Mouse (Mus musculus): ENCODE results near the gene Arid1a. TPM values are rescaled to one million over a fixed set of nuclear protein-coding genes. Genes with fewer than 3 reads are reported as not detected.
A peak's percentile ranks its signal among the peaks of the same experiment; 100 is the strongest.

Arid1a gene
- 30.5 and 35.0 TPM in 2 replicates for polyA plus RNA-seq (2015; fragmentation: Nextera tagmentation; extraction: Ambion mirVana)

- peak within 1 kb of the TSS; percentile 100 for H3K27ac ChIP-seq (ENCODE audit: low read length)
- H3K4me1 ChIP-seq (ENCODE audit: insufficient read depth, low read length): peaks cover 17% of the 10 kb centered on the region
- peak; percentile 64 for ATAC-seq (ENCODE audit: low FRiP score, low TSS enrichment)
- no peaks in the 10 kb centered on the region for H3K27me3 ChIP-seq (ENCODE audit: insufficient read depth, low read length)
- H3K9ac ChIP-seq (replicated peaks; ENCODE audit: low read length): peak within 1 kb of the TSS; percentile 100
- under 1% methylated on average over 40 of the region's 40 CpGs for WGBS
- H3K4me2 ChIP-seq (replicated peaks; ENCODE audit: low read depth, low read length): peak within 1 kb of the TSS; percentile 87
- H3K36me3 ChIP-seq (ENCODE audit: insufficient read depth, low read length): no peaks in the 10 kb centered on the region
- H3K9me3 ChIP-seq (ENCODE audit: low read length): no peaks in the 10 kb centered on the region
- peak within 1 kb of the TSS; percentile 100 for H3K4me3 ChIP-seq (ENCODE audit: low read length)
These were observed at the start of gene Arid1a for GRCm38 (mm10) chr4:133756514-133757268. Arid1a (minus strand) TSS chr4:133756769.

DNA sequence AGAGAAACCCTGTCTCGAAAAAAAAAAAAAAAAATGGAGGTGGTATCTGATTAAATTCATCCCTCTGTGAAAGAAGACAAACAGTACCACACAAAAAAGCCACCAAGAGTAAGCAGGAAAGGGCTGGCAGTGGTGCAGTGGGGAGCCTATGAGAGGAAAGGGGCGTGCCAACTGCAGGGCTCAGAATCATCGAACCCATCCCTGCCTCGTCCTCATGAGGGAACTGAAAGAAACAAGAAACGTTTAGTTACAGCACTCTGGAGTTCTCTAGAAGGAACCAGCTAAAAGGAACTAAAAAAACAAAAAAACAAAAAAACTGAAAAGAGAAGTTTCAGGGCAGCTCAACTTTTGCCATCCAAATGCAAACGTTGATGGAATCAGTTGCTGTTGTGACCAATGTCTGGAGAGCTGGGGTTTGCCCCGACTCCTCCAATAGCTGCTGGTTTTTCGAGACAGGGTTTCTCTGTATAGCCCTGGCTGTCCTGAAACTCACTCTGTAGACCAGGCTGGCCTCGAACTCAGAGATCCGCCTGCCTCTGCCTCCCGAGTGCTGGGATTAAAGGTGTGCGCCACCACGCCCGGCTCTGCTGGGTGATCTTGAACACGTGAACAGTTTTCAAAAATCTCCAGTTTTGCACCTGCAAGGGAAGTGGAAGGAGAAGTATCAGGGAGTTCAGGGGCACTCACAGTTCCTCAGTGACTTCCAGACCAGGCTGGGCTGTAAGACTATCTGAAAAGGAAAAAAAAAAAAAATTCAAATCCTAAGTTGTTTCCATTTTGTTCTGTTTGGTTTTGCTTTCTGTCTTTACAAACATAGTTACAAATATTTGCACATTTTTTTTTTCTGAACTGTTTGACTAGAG, 48.1 kb upstream of the Arid1a start:
- H3K27me3 ChIP-seq (ENCODE audit: insufficient read depth, low read length): no peaks in the 10 kb centered on the region
- ATAC-seq (ENCODE audit: low FRiP score, low TSS enrichment): no peak
- no peak overlapping the region for H3K9ac ChIP-seq (replicated peaks; ENCODE audit: low read length)
- H3K36me3 ChIP-seq (ENCODE audit: insufficient read depth, low read length): no peaks in the 10 kb centered on the region
- WGBS: 68% methylated on average over 13 of the region's 15 CpGs
- no peak overlapping the region for H3K4me2 ChIP-seq (replicated peaks; ENCODE audit: low read depth, low read length)
- H3K9me3 ChIP-seq (ENCODE audit: low read length): no peaks in the 10 kb centered on the region
- H3K4me1 ChIP-seq (ENCODE audit: insufficient read depth, low read length): no peaks in the 10 kb centered on the region
- no peak overlapping the region for H3K27ac ChIP-seq (ENCODE audit: low read length)
- no peak overlapping the region for H3K4me3 ChIP-seq (ENCODE audit: low read length)

- H3K9me3 ChIP-seq (ENCODE audit: low read length): no peaks in the 10 kb centered on the region
- H3K4me2 ChIP-seq (replicated peaks; ENCODE audit: low read depth, low read length): no peak overlapping the region
- no peak overlapping the region for H3K9ac ChIP-seq (replicated peaks; ENCODE audit: low read length)
- H3K27me3 ChIP-seq (ENCODE audit: insufficient read depth, low read length): no peaks in the 10 kb centered on the region
- WGBS: 31% methylated on average over 5 of the region's 6 CpGs
- no peak for ATAC-seq (ENCODE audit: low FRiP score, low TSS enrichment)
- no peak overlapping the region for H3K4me3 ChIP-seq (ENCODE audit: low read length)
- H3K4me1 ChIP-seq (ENCODE audit: insufficient read depth, low read length): no peaks in the 10 kb centered on the region
- no peaks in the 10 kb centered on the region for H3K36me3 ChIP-seq (ENCODE audit: insufficient read depth, low read length)
- H3K27ac ChIP-seq (ENCODE audit: low read length): no peak overlapping the region
These were observed 44.0 kb upstream of the Arid1a start for GRCm38 (mm10) chr4:133800589-133800988.

DNA sequence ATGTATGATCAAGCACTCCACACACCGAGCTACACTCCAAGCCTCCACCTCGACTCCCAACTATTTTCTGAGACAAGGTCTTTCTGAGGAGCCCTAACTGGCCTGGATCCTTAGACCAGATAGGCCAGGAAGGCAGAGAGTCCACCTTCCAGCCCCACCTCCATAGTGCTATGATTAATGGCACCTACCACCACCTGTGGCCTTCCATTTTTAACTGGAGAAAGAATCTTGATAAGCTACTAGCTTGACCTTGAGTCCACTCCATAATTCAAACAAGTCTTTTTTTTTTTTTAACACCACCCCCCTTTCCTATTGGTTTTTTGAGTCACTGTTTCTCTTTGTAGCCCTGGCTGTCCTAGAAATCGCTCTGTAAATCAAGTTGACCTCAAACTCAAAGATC, 36.7 kb upstream of the Arid1a start:
- ATAC-seq (ENCODE audit: low FRiP score, low TSS enrichment): no peak
- no peaks in the 10 kb centered on the region for H3K4me1 ChIP-seq (ENCODE audit: insufficient read depth, low read length)
- 80% methylated on average over 3 of the region's 3 CpGs for WGBS
- no peaks in the 10 kb centered on the region for H3K27me3 ChIP-seq (ENCODE audit: insufficient read depth, low read length)
- no peak overlapping the region for H3K4me3 ChIP-seq (ENCODE audit: low read length)
- H3K9ac ChIP-seq (replicated peaks; ENCODE audit: low read length): no peak overlapping the region
- no peaks in the 10 kb centered on the region for H3K36me3 ChIP-seq (ENCODE audit: insufficient read depth, low read length)
- H3K27ac ChIP-seq (ENCODE audit: low read length): no peak overlapping the region
- no peak overlapping the region for H3K4me2 ChIP-seq (replicated peaks; ENCODE audit: low read depth, low read length)
- no peaks in the 10 kb centered on the region for H3K9me3 ChIP-seq (ENCODE audit: low read length)

GRCm38 (mm10) chr4:133774570-133775554, 18.3 kb upstream of the Arid1a start:
- no peaks in the 10 kb centered on the region for H3K27me3 ChIP-seq (ENCODE audit: insufficient read depth, low read length)
- no peak overlapping the region for H3K4me3 ChIP-seq (ENCODE audit: low read length)
- no peaks in the 10 kb centered on the region for H3K36me3 ChIP-seq (ENCODE audit: insufficient read depth, low read length)
- no peak for ATAC-seq (ENCODE audit: low FRiP score, low TSS enrichment)
- H3K9ac ChIP-seq (replicated peaks; ENCODE audit: low read length): no peak overlapping the region
- H3K9me3 ChIP-seq (ENCODE audit: low read length): no peaks in the 10 kb centered on the region
- 78% methylated on average over 21 of the region's 21 CpGs for WGBS
- H3K4me2 ChIP-seq (replicated peaks; ENCODE audit: low read depth, low read length): no peak overlapping the region
- H3K27ac ChIP-seq (ENCODE audit: low read length): no peak overlapping the region
- no peaks in the 10 kb centered on the region for H3K4me1 ChIP-seq (ENCODE audit: insufficient read depth, low read length)

GRCm38 (mm10) chr4:133769157-133769556, 12.6 kb upstream of the Arid1a start:
- Histone ChIP-seq H3K4me1 (ENCODE audit: insufficient read depth, low read length) (no peaks in the 10 kb centered on the region), H3K4me3 (ENCODE audit: low read length) (no peak overlapping the region), H3K36me3 (ENCODE audit: insufficient read depth, low read length) (no peaks in the 10 kb centered on the region), H3K27me3 (ENCODE audit: insufficient read depth, low read length) (no peaks in the 10 kb centered on the region), H3K9me3 (ENCODE audit: low read length) (no peaks in the 10 kb centered on the region), H3K9ac (replicated peaks; ENCODE audit: low read length) (no peak overlapping the region), H3K4me2 (replicated peaks; ENCODE audit: low read depth, low read length) (no peak overlapping the region), H3K27ac (ENCODE audit: low read length) (no peak overlapping the region)
- ATAC-seq (ENCODE audit: low FRiP score, low TSS enrichment): no peak
- WGBS: 77% methylated on average over 3 of the region's 3 CpGs

- Histone ChIP-seq H3K4me1 (ENCODE audit: insufficient read depth, low read length) (no peaks in the 10 kb centered on the region), H3K27me3 (ENCODE audit: insufficient read depth, low read length) (no peaks in the 10 kb centered on the region), H3K4me3 (ENCODE audit: low read length) (no peak overlapping the region), H3K4me2 (replicated peaks; ENCODE audit: low read depth, low read length) (no peak overlapping the region), H3K9ac (replicated peaks; ENCODE audit: low read length) (no peak overlapping the region), H3K27ac (ENCODE audit: low read length) (no peak overlapping the region), H3K9me3 (ENCODE audit: low read length) (no peaks in the 10 kb centered on the region), H3K36me3 (ENCODE audit: insufficient read depth, low read length) (no peaks in the 10 kb centered on the region)
- ATAC-seq (ENCODE audit: low FRiP score, low TSS enrichment): no peak
- 81% methylated on average over 6 of the region's 6 CpGs for WGBS
These were observed 6.5 kb upstream of the Arid1a start for GRCm38 (mm10) chr4:133763112-133763511.

DNA sequence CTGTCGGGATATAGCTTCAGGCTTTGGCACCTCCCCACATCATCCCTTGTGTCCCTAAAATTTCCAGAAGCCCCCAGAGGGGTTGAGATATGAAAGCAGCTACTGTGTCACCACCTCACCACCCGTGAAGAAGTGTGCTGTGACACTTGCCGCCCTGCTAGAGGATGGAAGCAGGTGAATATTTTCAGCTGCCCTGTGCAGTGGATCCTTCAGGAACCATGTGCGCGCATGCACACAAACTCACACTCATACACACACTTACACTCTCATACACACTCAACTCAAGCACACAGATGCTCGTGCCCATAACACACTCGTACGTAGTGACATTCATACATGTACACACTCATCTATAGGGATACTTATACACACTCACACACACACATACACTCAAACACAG, 3.1 kb upstream of the Arid1a start:
- no peaks in the 10 kb centered on the region for H3K27me3 ChIP-seq (ENCODE audit: insufficient read depth, low read length)
- WGBS: 91% methylated on average over 8 of the region's 8 CpGs
- H3K4me1 ChIP-seq (ENCODE audit: insufficient read depth, low read length): peaks cover 16% of the 10 kb centered on the region
- H3K4me2 ChIP-seq (replicated peaks; ENCODE audit: low read depth, low read length): no peak overlapping the region
- ATAC-seq (ENCODE audit: low FRiP score, low TSS enrichment): no peak
- H3K36me3 ChIP-seq (ENCODE audit: insufficient read depth, low read length): no peaks in the 10 kb centered on the region
- H3K9ac ChIP-seq (replicated peaks; ENCODE audit: low read length): no peak overlapping the region
- H3K4me3 ChIP-seq (ENCODE audit: low read length): no peak overlapping the region
- no peaks in the 10 kb centered on the region for H3K9me3 ChIP-seq (ENCODE audit: low read length)
- H3K27ac ChIP-seq (ENCODE audit: low read length): no peak overlapping the region

- H3K27me3 ChIP-seq (ENCODE audit: insufficient read depth, low read length): no peaks in the 10 kb centered on the region
- H3K9me3 ChIP-seq (ENCODE audit: low read length): no peaks in the 10 kb centered on the region
- WGBS: under 1% methylated on average over 38 of the region's 38 CpGs
- H3K4me3 ChIP-seq (ENCODE audit: low read length): peak overlapping the region; percentile 100
- H3K4me2 ChIP-seq (replicated peaks; ENCODE audit: low read depth, low read length): peak overlapping the region; percentile 87
- peaks cover 17% of the 10 kb centered on the region for H3K4me1 ChIP-seq (ENCODE audit: insufficient read depth, low read length)
- no peaks in the 10 kb centered on the region for H3K36me3 ChIP-seq (ENCODE audit: insufficient read depth, low read length)
- peak overlapping the region; percentile 100 for H3K27ac ChIP-seq (ENCODE audit: low read length)
- H3K9ac ChIP-seq (replicated peaks; ENCODE audit: low read length): peak overlapping the region; percentile 100
- ATAC-seq (ENCODE audit: low FRiP score, low TSS enrichment): peak; percentile 46
These were observed 783 bp upstream of the Arid1a start for GRCm38 (mm10) chr4:133757269-133757835.
